Mouse (Mus musculus) embryonic facial prominence, embryonic 14.5 days (tissue): ENCODE measurements around the gene Spopl. TPM values are rescaled to one million over a fixed set of nuclear protein-coding genes. Genes with fewer than 3 reads are reported as not detected.
"Not testable (repeated sequence)": the region's sequence is repeated elsewhere in the genome, so short reads cannot be mapped to it uniquely, and the experiment has no call there.

ENCODE experiments used
- ATAC-seq: fragments of 200-750 bp; cut with Nextera tagmentation; 2 replicates; pipeline ENCODE4 v1.8.0; 2017; ENCODE audit warnings: low read depth, moderate number of reproducible peaks, moderate TSS enrichment
- DNase-seq: peaks from one replicate; pipeline ENCODE4 v3.0.0-alpha.2; 2015; ENCODE audit warnings: low spot score
- H3K27ac ChIP-seq: fragments of 300-500 bp; sonication (generic); replicated peaks from 2 replicates; pipeline ENCODE4 v1.5.1; 2014; ENCODE audit warnings: low read depth, mild to moderate bottlenecking, low read length, moderate library complexity
- H3K27me3 ChIP-seq: fragments of 300-500 bp; sonication (generic); replicated peaks from 2 replicates; pipeline ENCODE4 v1.6.1; 2014; ENCODE audit warnings: low read length; ENCODE audit not compliant: control insufficient read depth, insufficient read depth
- H3K36me3 ChIP-seq: fragments of 300-500 bp; sonication (generic); 2 replicates; pipeline ENCODE4 v1.6.1; 2014; ENCODE audit warnings: low read length, mixed read lengths; ENCODE audit not compliant: control insufficient read depth, insufficient read depth
- H3K4me1 ChIP-seq: fragments of 300-500 bp; sonication (generic); 2 replicates; pipeline ENCODE4 v1.6.1; 2014; ENCODE audit warnings: antibody characterized with exemption, low read length; ENCODE audit not compliant: control insufficient read depth, insufficient read depth
- H3K4me2 ChIP-seq: fragments of 300-500 bp; sonication (generic); 2 replicates; pipeline ENCODE4 v1.6.1; 2014; ENCODE audit warnings: low read depth, mild to moderate bottlenecking, low read length, moderate library complexity, mixed read lengths
- H3K4me3 ChIP-seq: fragments of 300-500 bp; sonication (generic); 2 replicates; pipeline ENCODE4 v1.5.1; 2014; ENCODE audit warnings: low read depth, mild to moderate bottlenecking, low read length
- H3K9ac ChIP-seq: fragments of 300-500 bp; sonication (generic); 2 replicates; pipeline ENCODE4 v1.6.1; 2014; ENCODE audit warnings: low read depth, mild to moderate bottlenecking, low read length, moderate library complexity, mixed read lengths
- H3K9me3 ChIP-seq: fragments of 300-500 bp; sonication (generic); 2 replicates; pipeline ENCODE4 v1.6.1; 2016; ENCODE audit warnings: low read length; ENCODE audit not compliant: control insufficient read depth
- whole genome bisulfite sequencing: fragments of 180-500 bp; shearing (Covaris S2); extraction: QIAGEN DNeasy Blood & Tissue Kit; methylation state at CpG from one replicate; pipeline ENCODE4 v1.1.7; 2014; 5-methylcytosine and 5-hydroxymethylcytosine counted together
- polyA plus RNA-seq: library from polyadenylated mRNA; unstranded; fragments of >200 nt; fragmentation: Nextera tagmentation; extraction: Ambion mirVana; gene quantifications from 2 replicates; pipeline ENCODE4 v1.2.1, GENCODE M21; 2014

Spopl gene
- polyA plus RNA-seq, result 14.1 and 14.2 TPM in 2 replicates

- peak within 1 kb of the TSS; percentile 92 for H3K9ac ChIP-seq
- 4% methylated on average over 32 of the region's 58 CpGs for WGBS
- peak within 1 kb of the TSS; percentile 94 for H3K4me3 ChIP-seq
- H3K27me3 ChIP-seq, result no peaks in the 10 kb centered on the region; the same call in 1 of the 2 replicates
- peaks cover 8% of the 10 kb centered on the region; the same call in 1 of the 2 replicates for H3K4me1 ChIP-seq
- ATAC-seq (peak; percentile 97), DNase-seq (peak; percentile 94)
- H3K4me2 ChIP-seq, result peak within 1 kb of the TSS; percentile 81
- H3K36me3 ChIP-seq, result no peaks in the 10 kb centered on the region
- H3K27ac ChIP-seq, result peak within 1 kb of the TSS; percentile 69
- no peaks in the 10 kb centered on the region for H3K9me3 ChIP-seq
These were observed at the start of gene Spopl for GRCm38 (mm10) chr2:23571302-23572156. Gene Spopl (minus strand): TSS chr2:23572106.

GRCm38 (mm10) chr2:23620128-23620527 lies 48.2 kb upstream of the Spopl start:
- Histone ChIP-seq H3K4me1 (no peaks in the 10 kb centered on the region), H3K27ac (no peak overlapping the region), H3K9me3 (no peaks in the 10 kb centered on the region), H3K9ac (no peak overlapping the region), H3K4me3 (no peak overlapping the region), H3K36me3 (no peaks in the 10 kb centered on the region), H3K4me2 (no peak overlapping the region), H3K27me3 (no peaks in the 10 kb centered on the region)
- DNase-seq (peak; percentile 26), ATAC-seq (peak; percentile 26; the same call in 1 of the 2 replicates)

- H3K9ac ChIP-seq, result no peak overlapping the region
- H3K36me3 ChIP-seq, result no peaks in the 10 kb centered on the region
- H3K9me3 ChIP-seq, result no peaks in the 10 kb centered on the region
- no peak overlapping the region for H3K4me3 ChIP-seq
- H3K4me1 ChIP-seq, result no peaks in the 10 kb centered on the region
- no peak overlapping the region for H3K27ac ChIP-seq
- ATAC-seq (no peak), DNase-seq (no peak)
- no peak overlapping the region for H3K4me2 ChIP-seq
- H3K27me3 ChIP-seq, result no peaks in the 10 kb centered on the region
These were observed 46.1 kb upstream of the Spopl start for GRCm38 (mm10) chr2:23617989-23618388.

DNA sequence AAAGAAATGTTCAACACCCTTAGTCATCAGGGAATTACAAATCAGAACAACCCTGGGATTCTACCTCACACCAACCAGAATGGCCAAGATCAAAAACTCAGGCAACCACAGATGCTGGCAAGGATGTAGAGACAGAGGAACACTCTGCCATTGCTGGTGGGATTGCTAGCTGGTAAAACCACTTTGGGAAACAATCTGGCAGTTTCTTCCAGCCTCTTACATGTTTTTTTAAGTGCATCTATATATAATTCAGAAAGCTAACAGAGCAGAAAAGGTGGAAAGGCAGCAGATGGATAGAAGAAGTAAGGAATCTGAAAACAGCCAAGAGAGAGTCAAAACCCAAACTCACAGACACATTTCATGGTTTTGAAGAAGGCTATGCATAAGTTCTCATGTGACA lies 33.5 kb upstream of the Spopl start:
- H3K9me3 ChIP-seq, result no peaks in the 10 kb centered on the region
- DNase-seq (no peak), ATAC-seq (no peak)
- H3K4me2 ChIP-seq, result no peak overlapping the region
- no peak overlapping the region for H3K4me3 ChIP-seq
- no peaks in the 10 kb centered on the region for H3K4me1 ChIP-seq
- no peaks in the 10 kb centered on the region for H3K27me3 ChIP-seq
- H3K9ac ChIP-seq, result no peak overlapping the region
- no peak overlapping the region for H3K27ac ChIP-seq
- H3K36me3 ChIP-seq, result no peaks in the 10 kb centered on the region

- Histone ChIP-seq H3K4me1 (no peaks in the 10 kb centered on the region), H3K4me3 (no peak overlapping the region), H3K36me3 (no peaks in the 10 kb centered on the region), H3K27ac (no peak overlapping the region), H3K9me3 (no peaks in the 10 kb centered on the region), H3K9ac (no peak overlapping the region), H3K4me2 (no peak overlapping the region), H3K27me3 (no peaks in the 10 kb centered on the region)
- DNase-seq, result no peak
- 31% methylated on average over 2 of the region's 2 CpGs for WGBS
- ATAC-seq, result no peak
These were observed 16.9 kb upstream of the Spopl start for GRCm38 (mm10) chr2:23588769-23589168.

- H3K9me3 ChIP-seq, H3K27me3 ChIP-seq, DNase-seq, H3K27ac ChIP-seq, H3K4me1 ChIP-seq, ATAC-seq, H3K36me3 ChIP-seq: not testable (repeated sequence)
- Histone ChIP-seq H3K9ac (peak overlapping the region; percentile 92), H3K4me2 (peak overlapping the region; percentile 81), H3K4me3 (peak overlapping the region; percentile 94)
- 20% methylated on average over 4 of the region's 4 CpGs for WGBS
These were observed 239 bp upstream of the Spopl start for GRCm38 (mm10) chr2:23572157-23572532.

GRCm38 (mm10) chr2:23570563-23570962 lies 1.3 kb downstream of the Spopl start:
- Histone ChIP-seq H3K9me3 (no peaks in the 10 kb centered on the region), H3K9ac (no peak overlapping the region), H3K4me3 (peak overlapping the region; percentile 94; the same call in 1 of the 2 replicates), H3K36me3 (no peaks in the 10 kb centered on the region), H3K27ac (no peak overlapping the region), H3K4me2 (peak overlapping the region; percentile 81), H3K27me3 (no peaks in the 10 kb centered on the region; the same call in 1 of the 2 replicates), H3K4me1 (peaks cover 8% of the 10 kb centered on the region; the same call in 1 of the 2 replicates)
- no peak for ATAC-seq
- no peak for DNase-seq
- WGBS, result 81% methylated on average over 4 of the region's 4 CpGs

GRCm38 (mm10) chr2:23568775-23569174 lies 3.1 kb downstream of the Spopl start:
- Histone ChIP-seq H3K4me3 (no peak overlapping the region), H3K9me3 (no peaks in the 10 kb centered on the region), H3K27ac (no peak overlapping the region), H3K4me1 (peaks cover 8% of the 10 kb centered on the region; the same call in 1 of the 2 replicates), H3K27me3 (no peaks in the 10 kb centered on the region; the same call in 1 of the 2 replicates), H3K36me3 (no peaks in the 10 kb centered on the region), H3K9ac (no peak overlapping the region), H3K4me2 (no peak overlapping the region)
- DNase-seq (no peak), ATAC-seq (no peak)
- WGBS, result 93% methylated on average over 1 of the region's 1 CpGs
